Mouse (Mus musculus): ENCODE measurements at regions not wholly inside any gene's neighbourhood (a gene's known extent, or its start where the extent isn't known, plus 50 kb on each side); places are given as distances from the start of the nearest gene placed in this dataset.

DNA sequence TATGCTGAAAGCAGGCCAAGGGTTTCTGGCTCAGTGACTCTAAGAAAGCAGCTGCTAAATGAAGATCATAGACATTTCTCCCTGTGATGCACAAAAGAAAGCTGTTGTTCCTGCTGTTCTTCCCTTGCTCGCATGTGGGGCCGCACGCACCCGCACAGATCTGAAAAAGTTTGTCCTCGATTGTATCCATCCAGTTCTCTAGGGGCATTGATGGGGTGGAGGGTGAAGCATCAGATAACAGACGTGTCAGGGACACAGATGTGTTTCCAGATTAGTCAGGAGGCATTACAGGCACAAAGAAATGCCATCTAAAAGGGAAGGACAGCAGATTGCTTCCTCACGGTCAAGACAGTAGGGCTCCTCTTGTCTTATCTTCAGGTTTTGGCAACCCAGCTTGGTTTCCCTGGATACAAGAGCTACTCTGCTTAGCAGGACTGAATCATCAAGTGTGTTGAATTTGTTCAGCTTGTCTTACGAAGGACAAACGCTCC, 2001.3 kb downstream of the Pcdh9 start:
- DNase-seq (ENCODE audit: extremely low spot score in 1 of 2, low spot score in 1 of 2), result peak; percentile 50 to 57

DNA sequence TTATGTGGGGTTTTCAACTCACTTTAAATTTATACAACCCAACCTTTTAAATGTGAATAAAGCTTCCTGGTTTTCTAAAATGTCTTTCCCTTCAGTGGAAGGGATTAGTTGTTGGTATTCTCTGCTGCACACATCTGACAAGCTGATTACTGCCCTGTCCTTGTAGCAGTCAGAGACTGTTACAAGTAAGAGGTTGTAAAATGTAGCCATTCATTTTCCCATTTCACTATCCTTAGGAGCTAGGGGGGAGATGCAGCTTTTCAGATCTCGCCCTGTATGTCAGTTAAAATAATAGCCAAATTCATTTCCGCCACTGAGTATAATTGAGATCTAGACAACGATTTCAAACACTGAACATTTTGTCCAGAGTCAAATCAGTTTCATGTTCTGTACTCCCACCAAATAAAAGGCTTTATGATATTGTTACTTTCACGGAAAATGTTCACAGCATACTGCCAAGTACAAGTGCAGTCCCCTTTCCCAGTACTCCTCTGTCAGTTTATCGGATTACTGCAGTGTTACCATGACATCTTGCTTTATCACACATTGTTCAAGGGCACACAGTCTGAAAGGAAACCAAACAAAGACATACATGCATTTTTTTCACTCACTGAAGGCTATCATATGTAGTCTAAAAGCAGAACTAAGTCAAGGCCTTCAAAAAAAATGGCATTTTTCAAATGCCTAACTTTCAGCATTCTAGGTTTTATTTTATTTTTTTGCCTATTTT, 2024.4 kb downstream of the Pcdh9 start:
- DNase-seq (ENCODE audit: extremely low spot score in 1 of 2, low spot score in 1 of 2), result no peak

- DNase-seq (ENCODE audit: extremely low spot score in 1 of 2, low spot score in 1 of 2), result no peak
These were observed 2038.2 kb downstream of the Pcdh9 start for GRCm38 (mm10) chr14:91852258-91852657.
